8 mouse cellular contexts compared by ENCODE assay signal in genomic region chr5:28167611-28168252, GRCm38 (mm10). TPM values are rescaled to one million over a fixed set of nuclear protein-coding genes. Genes with fewer than 3 reads are reported as not detected.
A peak's percentile ranks its signal among the peaks of the same experiment; 100 is the strongest.
DNase-seq lines count a peak whose midpoint lies in the region; ATAC-seq and TF ChIP-seq lines count a peak whose summit lies in the region.

No protein-coding gene starts in this region.

- TF ChIP-seq CTCF in layer of hippocampus, adult 2 months (conservative IDR thresholded peaks at IDR 0.05), result no peak

- peaks cover 90% of the 10 kb centered on the region for H3K27me3 ChIP-seq in hindbrain, embryonic 13.5 days
- H3K27me3 ChIP-seq in midbrain, embryonic 13.5 days, result peaks cover 72% of the 10 kb centered on the region

- peak overlapping the region; percentile 77 for H3K9ac ChIP-seq in hindbrain, embryonic 13.5 days
- H3K9ac ChIP-seq in midbrain, embryonic 13.5 days (replicated peaks), result peak overlapping the region; percentile 95

- peak overlapping the region; percentile 83 for H3K27ac ChIP-seq in hindbrain, embryonic 13.5 days
- H3K27ac ChIP-seq in midbrain, embryonic 13.5 days, result peak overlapping the region; percentile 95
- H3K27ac ChIP-seq in layer of hippocampus, adult 2 months, result no peak overlapping the region

- H3K4me2 ChIP-seq in hindbrain, embryonic 13.5 days, result peak overlapping the region; percentile 60
- peak overlapping the region; percentile 70 for H3K4me2 ChIP-seq in midbrain, embryonic 13.5 days (replicated peaks)

- no peaks in the 10 kb centered on the region for H3K9me3 ChIP-seq in hindbrain, embryonic 13.5 days
- H3K9me3 ChIP-seq in midbrain, embryonic 13.5 days, result no peaks in the 10 kb centered on the region

- peak overlapping the region; percentile 49 for H3K4me3 ChIP-seq in hindbrain, embryonic 13.5 days
- peak overlapping the region; percentile 77 for H3K4me3 ChIP-seq in midbrain, embryonic 13.5 days (replicated peaks)
- no peak overlapping the region; the same call in 1 of the 2 replicates for H3K4me3 ChIP-seq in layer of hippocampus, adult 2 months

- DNase-seq in kidney, adult 9 months, result peak; percentile 11
- no peak for DNase-seq in kidney, postnatal 14 days
- DNase-seq in cerebellum, postnatal 25 days, result peak; percentile 45 to 56
- no peak for DNase-seq in layer of hippocampus, adult 2 months (ENCODE audit: low spot score in 2 of 2)
- DNase-seq in thymus, postnatal 36 days, result no peak
- no peak for DNase-seq in thymus, postnatal 10 days (ENCODE audit: low spot score in 2 of 2)

- ATAC-seq in hindbrain, embryonic 13.5 days (ENCODE audit: low FRiP score), result no peak
- ATAC-seq in midbrain, embryonic 13.5 days, result no peak

- H3K36me3 ChIP-seq in hindbrain, embryonic 13.5 days, result no peaks in the 10 kb centered on the region
- H3K36me3 ChIP-seq in midbrain, embryonic 13.5 days, result 0 out of 2 replicates have a peak, but pooled peaks cover 4% of the 10 kb centered on the region

- peaks cover 22% of the 10 kb centered on the region for H3K4me1 ChIP-seq in hindbrain, embryonic 13.5 days (replicated peaks)
- H3K4me1 ChIP-seq in midbrain, embryonic 13.5 days (replicated peaks), result peaks cover 50% of the 10 kb centered on the region

- WGBS in hindbrain, embryonic 13.5 days, result under 1% methylated on average over 29 of the region's 29 CpGs
- WGBS in midbrain, embryonic 13.5 days, result 0% methylated on average over 29 of the region's 29 CpGs

RNA-seq across cellular contexts. Expression of gene En2, which starts 2.2 kb away (rescaled TPM):
- 0.58 and 0.71 TPM in 2 replicates for polyA plus RNA-seq in hindbrain, embryonic 13.5 days (2015; fragmentation: Nextera tagmentation; extraction: Ambion mirVana)
- 1.9 and 2.2 TPM in 2 replicates for polyA plus RNA-seq in midbrain, embryonic 13.5 days (2015; fragmentation: Nextera tagmentation; extraction: Ambion mirVana)
- total RNA-seq in layer of hippocampus, adult 2 months (2021), result under 1 TPM; 0.49 to 0.52 TPM

Comparison
In these comparisons a context has a peak if more than half of its experiments do, and no peak if none do; other contexts are left out.
1. DNase-seq: peak in kidney, adult 9 months (single experiment) and cerebellum, postnatal 25 days (2 of 2); none in kidney, postnatal 14 days (single experiment), layer of hippocampus, adult 2 months (0 of 2), thymus, postnatal 36 days (0 of 2) and thymus, postnatal 10 days (0 of 2).